9 mouse cellular contexts compared by ENCODE assay signal in the genomic region with DNA sequence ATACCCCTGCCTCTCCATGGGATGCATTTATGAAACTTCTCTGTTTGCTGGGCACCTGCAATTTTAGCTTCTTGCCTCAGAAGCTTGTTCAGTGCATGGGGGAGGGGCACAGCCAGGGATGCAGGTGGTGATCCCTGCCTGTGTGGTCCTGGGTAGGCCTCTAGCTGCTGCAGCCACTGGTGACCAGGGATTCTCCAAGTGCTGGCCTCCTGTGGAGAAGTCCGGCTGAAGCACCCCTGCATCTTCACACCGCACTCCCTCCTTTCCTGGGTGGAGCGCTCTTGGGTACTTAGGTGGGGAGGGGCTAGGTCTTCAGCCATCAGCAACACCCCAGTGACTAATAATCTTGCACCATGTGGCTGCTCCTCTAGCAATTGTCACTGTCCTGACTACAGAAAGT. TPM values are rescaled to one million over a fixed set of nuclear protein-coding genes. Genes with fewer than 3 reads are reported as not detected.
DNase-seq lines count a peak whose midpoint lies in the region; ATAC-seq lines count a peak whose summit lies in the region.
"Had no signal": no experiment of that assay in that cellular context is flagged by ENCODE, and none has a peak within 500 bp of the region (broad histone marks: within the 10 kb centered on the region; RNA-seq: fewer than 3 reads in every experiment).

No protein-coding gene starts in this region.

- peaks cover 78% of the 10 kb centered on the region for H3K27me3 ChIP-seq in heart, embryonic 13.5 days (replicated peaks)
- H3K27me3 ChIP-seq in forebrain, embryonic 16.5 days (replicated peaks; ENCODE audit: control insufficient read depth, insufficient read depth, low read length): peaks cover 9% of the 10 kb centered on the region
- H3K27me3 ChIP-seq in midbrain, embryonic 11.5 days (ENCODE audit: control insufficient read depth, insufficient read depth, low read length): peaks cover 21% of the 10 kb centered on the region

- H3K4me3 ChIP-seq in heart, embryonic 13.5 days: peak overlapping the region; percentile 61
- peak overlapping the region; percentile 72 for H3K4me3 ChIP-seq in forebrain, embryonic 16.5 days (replicated peaks; ENCODE audit: low read length)
- H3K4me3 ChIP-seq in midbrain, embryonic 11.5 days (ENCODE audit: low read depth, low read length): peak overlapping the region; percentile 51

- intact Hi-C loops in heart, postnatal 10 days (cut with DNase I): loop anchor here (1.0 kb wide), 1 partner anchor 16 kb away; no protein-coding TSS in a partner anchor

- 10% methylated on average over 3 of the region's 3 CpGs for WGBS in heart, embryonic 13.5 days
- 15% methylated on average over 3 of the region's 3 CpGs for WGBS in forebrain, embryonic 16.5 days
- WGBS in midbrain, embryonic 11.5 days: 7% methylated on average over 3 of the region's 3 CpGs

- H3K9ac ChIP-seq in heart, embryonic 13.5 days: peak overlapping the region; percentile 79
- H3K9ac ChIP-seq in forebrain, embryonic 16.5 days (replicated peaks; ENCODE audit: low read depth, low read length): peak overlapping the region; percentile 82
- peak overlapping the region; percentile 68 for H3K9ac ChIP-seq in midbrain, embryonic 11.5 days (ENCODE audit: low read length)
- H3K9ac ChIP-seq: liver, embryonic 14.5 days had no signal

- H3K4me2 ChIP-seq in heart, embryonic 13.5 days: peak overlapping the region; percentile 91
- peak overlapping the region; percentile 97 for H3K4me2 ChIP-seq in forebrain, embryonic 16.5 days (ENCODE audit: low read length)
- peak overlapping the region; percentile 94 for H3K4me2 ChIP-seq in midbrain, embryonic 11.5 days

- H3K4me1 ChIP-seq in heart, embryonic 13.5 days: peaks cover 26% of the 10 kb centered on the region
- H3K4me1 ChIP-seq in forebrain, embryonic 16.5 days (replicated peaks; ENCODE audit: control insufficient read depth, insufficient read depth, low read length): peaks cover 24% of the 10 kb centered on the region
- peaks cover 7% of the 10 kb centered on the region; the same call in 1 of the 2 replicates for H3K4me1 ChIP-seq in midbrain, embryonic 11.5 days (ENCODE audit: control insufficient read depth, insufficient read depth, low read length)

- DNase-seq in heart, postnatal 10 days: no peak
- peak; percentile 49 to 66 for DNase-seq in cerebellum, adult 18-20 months
- DNase-seq in midbrain, embryonic 11.5 days (ENCODE audit: low spot score, missing footprints): no peak
- DNase-seq in adrenal gland, postnatal 25 days: no peak
- DNase-seq in layer of hippocampus, postnatal 10 days (ENCODE audit: low spot score in 2 of 2): no peak
- no peak for DNase-seq in kidney, adult 11 months

- ATAC-seq in heart, embryonic 13.5 days (ENCODE audit: extremely low read depth, insufficient number of reproducible peaks, low FRiP score, low TSS enrichment): no peak
- ATAC-seq in forebrain, embryonic 16.5 days: no peak; the same call in 1 of the 2 replicates
- ATAC-seq in midbrain, embryonic 11.5 days (ENCODE audit: low FRiP score): peak; percentile 25; the same call in 1 of the 2 replicates

- no peak overlapping the region for H3K27ac ChIP-seq in heart, embryonic 13.5 days (replicated peaks)
- H3K27ac ChIP-seq in forebrain, embryonic 16.5 days (ENCODE audit: low read length): no peak overlapping the region
- no peak overlapping the region for H3K27ac ChIP-seq in midbrain, embryonic 11.5 days (ENCODE audit: low read depth, low read length)
- H3K27ac ChIP-seq: liver, embryonic 14.5 days had no signal

- no peaks in the 10 kb centered on the region for H3K36me3 ChIP-seq in heart, embryonic 13.5 days
- H3K36me3 ChIP-seq in forebrain, embryonic 16.5 days (ENCODE audit: control insufficient read depth, insufficient read depth): no peaks in the 10 kb centered on the region
- no peaks in the 10 kb centered on the region for H3K36me3 ChIP-seq in midbrain, embryonic 11.5 days (ENCODE audit: control insufficient read depth, insufficient read depth, low read length)

- no peaks in the 10 kb centered on the region for H3K9me3 ChIP-seq in heart, embryonic 13.5 days
- no peaks in the 10 kb centered on the region for H3K9me3 ChIP-seq in forebrain, embryonic 16.5 days (ENCODE audit: control insufficient read depth, low read length)
- H3K9me3 ChIP-seq in midbrain, embryonic 11.5 days (ENCODE audit: control insufficient read depth, low read length): no peaks in the 10 kb centered on the region

RNA-seq across cellular contexts. Expression of a gene that starts 1.2 kb away (rescaled TPM):
- polyA plus RNA-seq in heart, embryonic 13.5 days (2015; fragmentation: Nextera tagmentation; extraction: Ambion mirVana): 1.1 and 1.2 TPM in 2 replicates
- total RNA-seq in heart, postnatal 10 days (2021): 1 to 10 TPM; 5.0 to 7.7 TPM
- 23.9 and 24.5 TPM in 2 replicates for polyA plus RNA-seq in forebrain, embryonic 16.5 days (2015; fragmentation: Nextera tagmentation; extraction: Ambion mirVana)
- 4.8 TPM in 2 replicates for polyA plus RNA-seq in midbrain, embryonic 11.5 days (2014; fragmentation: Nextera tagmentation; extraction: Ambion mirVana)
- 16.8 and 31.8 TPM in 2 replicates for total RNA-seq in adrenal gland, postnatal 25 days (2021)
- total RNA-seq in layer of hippocampus, postnatal 10 days (2021): 10 to 100 TPM; 59.6 to 61.8 TPM

RNA-seq across cellular contexts. Expression of a gene that starts 42.8 kb away (rescaled TPM):
- not detected in 2 replicates for polyA plus RNA-seq in heart, embryonic 13.5 days (2015; fragmentation: Nextera tagmentation; extraction: Ambion mirVana)
- not detected for total RNA-seq in heart, postnatal 10 days (2021)
- polyA plus RNA-seq in forebrain, embryonic 16.5 days (2015; fragmentation: Nextera tagmentation; extraction: Ambion mirVana): not detected in 2 replicates
- not detected in 2 replicates for polyA plus RNA-seq in midbrain, embryonic 11.5 days (2014; fragmentation: Nextera tagmentation; extraction: Ambion mirVana)
- not detected in 2 replicates for total RNA-seq in adrenal gland, postnatal 25 days (2021)
- not detected for total RNA-seq in layer of hippocampus, postnatal 10 days (2021)
- polyA plus RNA-seq: liver, embryonic 14.5 days had no signal

Comparison
In these comparisons a context has a peak if more than half of its experiments do, and no peak if none do; other contexts are left out.
1. DNase-seq: peak in cerebellum, adult 18-20 months (2 of 2); none in heart, postnatal 10 days (0 of 2), midbrain, embryonic 11.5 days (single experiment), adrenal gland, postnatal 25 days (single experiment), layer of hippocampus, postnatal 10 days (0 of 2) and kidney, adult 11 months (single experiment).
2. Peak in every context shown above with its lines, with median percentiles within 50 percentile points of each other: H3K4me2 ChIP-seq, H3K4me3 ChIP-seq and H3K9ac ChIP-seq.